Mouse (Mus musculus) heart, embryonic 16.5 days (tissue): ENCODE measurements around the gene Znhit6. TPM values are rescaled to one million over a fixed set of nuclear protein-coding genes. Genes with fewer than 3 reads are reported as not detected.

Experiments
- ATAC-seq: fragments of 200-750 bp; cut with Nextera tagmentation; replicated peaks from 2 replicates; pipeline ENCODE4 v1.8.0; 2017; ENCODE audit warnings: moderate number of reproducible peaks; ENCODE audit not compliant: insufficient read depth, low FRiP score; ENCODE audit errors: extremely low read depth
- H3K27ac ChIP-seq: fragments of 300-500 bp; sonication (generic); 2 replicates; pipeline ENCODE4 v1.5.1; 2014; ENCODE audit warnings: mild to moderate bottlenecking, low read length, control low read depth, moderate library complexity
- H3K27me3 ChIP-seq: fragments of 300-500 bp; sonication (generic); 2 replicates; pipeline ENCODE4 v1.6.1; 2014; ENCODE audit warnings: low read length, mixed read lengths; ENCODE audit not compliant: control insufficient read depth, insufficient read depth
- H3K36me3 ChIP-seq: fragments of 300-500 bp; sonication (generic); 2 replicates; pipeline ENCODE4 v1.6.1; 2014; ENCODE audit not compliant: control insufficient read depth, insufficient read depth
- H3K4me1 ChIP-seq: fragments of 300-500 bp; sonication (generic); 2 replicates; pipeline ENCODE4 v1.6.1; 2014; ENCODE audit warnings: low read length, mixed read lengths; ENCODE audit not compliant: control insufficient read depth, insufficient read depth
- H3K4me2 ChIP-seq: fragments of 300-500 bp; sonication (generic); 2 replicates; pipeline ENCODE4 v1.6.1; 2014; ENCODE audit warnings: low read depth, mild to moderate bottlenecking, control low read depth, low read length
- H3K4me3 ChIP-seq: fragments of 300-500 bp; sonication (generic); 2 replicates; pipeline ENCODE4 v1.5.1; 2014; ENCODE audit warnings: mild to moderate bottlenecking, control low read depth, low read length
- H3K9ac ChIP-seq: fragments of 300-500 bp; sonication (generic); 2 replicates; pipeline ENCODE4 v1.6.1; 2014; ENCODE audit warnings: low read length, control low read depth
- H3K9me3 ChIP-seq: fragments of 300-500 bp; sonication (generic); replicated peaks from 2 replicates; pipeline ENCODE4 v1.6.1; 2016; ENCODE audit warnings: low read length; ENCODE audit not compliant: control insufficient read depth
- WGBS: fragments of 180-500 bp; shearing (Covaris S2); extraction: QIAGEN DNeasy Blood & Tissue Kit; methylation state at CpG from one replicate; pipeline ENCODE4 v1.1.7; 2014; 5-methylcytosine and 5-hydroxymethylcytosine counted together
- polyA plus RNA-seq: library from polyadenylated mRNA; unstranded; fragments of >200 nt; fragmentation: Nextera tagmentation; extraction: Ambion mirVana; gene quantifications from 2 replicates; pipeline ENCODE4 v1.2.1, GENCODE M21; 2015

Gene Znhit6
- polyA plus RNA-seq, 1 experiment from 2014 or later, result 25.4 TPM

- Histone ChIP-seq H3K9me3 (no peaks in the 10 kb centered on the region), H3K36me3 (no peaks in the 10 kb centered on the region), H3K9ac (no peak overlapping the region), H3K27me3 (no peaks in the 10 kb centered on the region), H3K4me2 (0 out of 2 replicates have a peak overlapping the region, but pooled peaks have one; percentile 2), H3K27ac (no peak overlapping the region), H3K4me1 (peaks cover 2% of the 10 kb centered on the region; the same call in 1 of the 2 replicates), H3K4me3 (no peak overlapping the region)
- no peak for ATAC-seq
- 43% methylated on average over 9 of the region's 9 CpGs for WGBS
Observed at GRCm38 (mm10) chr3:145618299-145618698, 42.3 kb downstream of the Znhit6 start.

GRCm38 (mm10) chr3:145619621-145620365, 43.8 kb downstream of the Znhit6 start:
- Histone ChIP-seq H3K9me3 (no peaks in the 10 kb centered on the region), H3K27me3 (no peaks in the 10 kb centered on the region), H3K9ac (no peak overlapping the region), H3K4me1 (peaks cover 2% of the 10 kb centered on the region; the same call in 1 of the 2 replicates), H3K36me3 (no peaks in the 10 kb centered on the region), H3K4me2 (no peak overlapping the region), H3K4me3 (no peak overlapping the region), H3K27ac (no peak overlapping the region)
- ATAC-seq, result no peak
- WGBS, result 93% methylated on average over 17 of the region's 17 CpGs

GRCm38 (mm10) chr3:145621209-145621608, 45.2 kb downstream of the Znhit6 start:
- H3K4me2 ChIP-seq, result no peak overlapping the region
- H3K4me3 ChIP-seq, result no peak overlapping the region
- H3K9me3 ChIP-seq, result no peaks in the 10 kb centered on the region
- H3K9ac ChIP-seq, result no peak overlapping the region
- H3K4me1 ChIP-seq, result no peaks in the 10 kb centered on the region; the same call in none of the 2 replicates
- WGBS, result 66% methylated on average over 4 of the region's 4 CpGs
- H3K27ac ChIP-seq, result no peak overlapping the region
- H3K27me3 ChIP-seq, result no peaks in the 10 kb centered on the region
- no peaks in the 10 kb centered on the region for H3K36me3 ChIP-seq
- ATAC-seq, result no peak

GRCm38 (mm10) chr3:145623047-145623446, 47.0 kb downstream of the Znhit6 start:
- Histone ChIP-seq H3K27ac (no peak overlapping the region), H3K9ac (no peak overlapping the region), H3K4me2 (no peak overlapping the region), H3K4me3 (no peak overlapping the region), H3K9me3 (no peaks in the 10 kb centered on the region), H3K27me3 (no peaks in the 10 kb centered on the region), H3K36me3 (no peaks in the 10 kb centered on the region), H3K4me1 (no peaks in the 10 kb centered on the region; the same call in none of the 2 replicates)
- no peak for ATAC-seq
- WGBS, result 82% methylated on average over 12 of the region's 12 CpGs

- no peaks in the 10 kb centered on the region; the same call in none of the 2 replicates for H3K4me1 ChIP-seq
- no peak overlapping the region for H3K27ac ChIP-seq
- H3K9me3 ChIP-seq, result no peaks in the 10 kb centered on the region
- H3K36me3 ChIP-seq, result no peaks in the 10 kb centered on the region
- no peak overlapping the region for H3K9ac ChIP-seq
- H3K4me3 ChIP-seq, result no peak overlapping the region
- H3K4me2 ChIP-seq, result no peak overlapping the region
- WGBS, result 83% methylated on average over 4 of the region's 4 CpGs
- no peaks in the 10 kb centered on the region for H3K27me3 ChIP-seq
- ATAC-seq, result no peak
Observed at GRCm38 (mm10) chr3:145624786-145625185, 48.8 kb downstream of the Znhit6 start.

- H3K4me2 ChIP-seq, result no peak overlapping the region
- no peak for ATAC-seq
- no peak overlapping the region for H3K27ac ChIP-seq
- H3K9ac ChIP-seq, result no peak overlapping the region
- H3K27me3 ChIP-seq, result no peaks in the 10 kb centered on the region
- 55% methylated on average over 9 of the region's 9 CpGs for WGBS
- H3K36me3 ChIP-seq, result no peaks in the 10 kb centered on the region
- no peaks in the 10 kb centered on the region for H3K9me3 ChIP-seq
- H3K4me1 ChIP-seq, result no peaks in the 10 kb centered on the region; the same call in none of the 2 replicates
- no peak overlapping the region for H3K4me3 ChIP-seq
Observed at GRCm38 (mm10) chr3:145625546-145625945, 49.5 kb downstream of the Znhit6 start.

- no peak overlapping the region for H3K4me2 ChIP-seq
- ATAC-seq, result no peak
- H3K9me3 ChIP-seq, result no peaks in the 10 kb centered on the region
- no peak overlapping the region for H3K9ac ChIP-seq
- no peak overlapping the region for H3K27ac ChIP-seq
- H3K4me1 ChIP-seq, result no peaks in the 10 kb centered on the region; the same call in none of the 2 replicates
- H3K27me3 ChIP-seq, result no peaks in the 10 kb centered on the region
- no peak overlapping the region for H3K4me3 ChIP-seq
- H3K36me3 ChIP-seq, result no peaks in the 10 kb centered on the region
- WGBS, result 93% methylated on average over 1 of the region's 1 CpGs
Observed at GRCm38 (mm10) chr3:145626063-145626462, 50.1 kb downstream of the Znhit6 start.

GRCm38 (mm10) chr3:145627830-145628229, 51.8 kb downstream of the Znhit6 start:
- no peak for ATAC-seq
- WGBS, result 81% methylated on average over 3 of the region's 3 CpGs
- Histone ChIP-seq H3K27ac (no peak overlapping the region), H3K4me1 (peaks cover 2% of the 10 kb centered on the region), H3K4me2 (no peak overlapping the region), H3K4me3 (no peak overlapping the region), H3K9me3 (no peaks in the 10 kb centered on the region), H3K36me3 (no peaks in the 10 kb centered on the region), H3K27me3 (no peaks in the 10 kb centered on the region), H3K9ac (no peak overlapping the region)

- WGBS, result 61% methylated on average over 5 of the region's 5 CpGs
- no peak overlapping the region for H3K27ac ChIP-seq
- no peak overlapping the region for H3K4me2 ChIP-seq
- H3K4me3 ChIP-seq, result no peak overlapping the region
- no peak overlapping the region for H3K9ac ChIP-seq
- H3K36me3 ChIP-seq, result no peaks in the 10 kb centered on the region
- no peak for ATAC-seq
- peaks cover 3% of the 10 kb centered on the region for H3K4me1 ChIP-seq
- H3K27me3 ChIP-seq, result no peaks in the 10 kb centered on the region
- no peaks in the 10 kb centered on the region for H3K9me3 ChIP-seq
Observed at GRCm38 (mm10) chr3:145628643-145629042, 52.6 kb downstream of the Znhit6 start.
